Mouse (Mus musculus) spleen, adult 2 months (tissue): ENCODE results near the gene Gnl1. TPM values are rescaled to one million over a fixed set of nuclear protein-coding genes. Genes with fewer than 3 reads are reported as not detected.

Experiments used
- DNase-seq, 2 experiments: peaks; one replicate each; pipeline versions ENCODE4 v3.0.0 to v3.0.0-alpha.2; 2012 to 2021; ENCODE audit warnings: low spot score in 2 of 2, low read depth in 1 of 2
- H3K27ac ChIP-seq: fragments of 200-500 bp; 2 replicates; pipeline ENCODE4 v1.5.1; 2012; ENCODE audit warnings: low read length, inconsistent platforms; ENCODE audit not compliant: insufficient read depth
- H3K27me3 ChIP-seq: fragments of 200-500 bp; 2 replicates; pipeline ENCODE4 v1.6.1; 2012; ENCODE audit warnings: mild to moderate bottlenecking, moderate library complexity, low read length, inconsistent platforms; ENCODE audit not compliant: control insufficient read depth, insufficient read depth
- H3K36me3 ChIP-seq: fragments of 200-500 bp; 2 replicates; pipeline ENCODE4 v1.6.1; 2012; ENCODE audit warnings: mild to moderate bottlenecking, low read length, inconsistent platforms; ENCODE audit not compliant: control insufficient read depth, insufficient read depth
- H3K4me1 ChIP-seq: fragments of 200-500 bp; 2 replicates; pipeline ENCODE4 v1.6.1; 2011; ENCODE audit warnings: inconsistent platforms; ENCODE audit not compliant: control insufficient read depth, insufficient read depth, insufficient read length
- H3K4me3 ChIP-seq: fragments of 200-500 bp; 2 replicates; pipeline ENCODE4 v1.5.1; 2011; ENCODE audit warnings: mild to moderate bottlenecking, inconsistent platforms; ENCODE audit not compliant: insufficient read depth, insufficient read length; ENCODE audit errors: extremely low read depth
- CTCF ChIP-seq: fragments of 200-500 bp; IDR thresholded peaks from 2 replicates; pipeline ENCODE4 v1.5.1; 2011; ENCODE audit warnings: mild to moderate bottlenecking, inconsistent platforms; ENCODE audit not compliant: insufficient read depth, insufficient read length, insufficient replicate concordance; ENCODE audit errors: extremely low read depth
- POLR2A ChIP-seq: fragments of 200-500 bp; IDR thresholded peaks from 2 replicates; pipeline ENCODE4 v1.6.1; 2011; ENCODE audit warnings: low read depth, low read length, inconsistent platforms
- WGBS: fragments of 180-500 bp; shearing (Covaris S2); methylation state at CpG from one replicate; pipeline ENCODE4 v1.1.7; 2018; 5-methylcytosine and 5-hydroxymethylcytosine counted together
- polyA plus RNA-seq: library from polyadenylated mRNA; depleted of rRNA; stranded (reverse); fragments of >200 nt; gene quantifications from 2 replicates; pipeline ENCODE4 v1.2.3, GENCODE M21; 2012

Gene Gnl1
- polyA plus RNA-seq, 1 experiment = 28.9 TPM

DNA sequence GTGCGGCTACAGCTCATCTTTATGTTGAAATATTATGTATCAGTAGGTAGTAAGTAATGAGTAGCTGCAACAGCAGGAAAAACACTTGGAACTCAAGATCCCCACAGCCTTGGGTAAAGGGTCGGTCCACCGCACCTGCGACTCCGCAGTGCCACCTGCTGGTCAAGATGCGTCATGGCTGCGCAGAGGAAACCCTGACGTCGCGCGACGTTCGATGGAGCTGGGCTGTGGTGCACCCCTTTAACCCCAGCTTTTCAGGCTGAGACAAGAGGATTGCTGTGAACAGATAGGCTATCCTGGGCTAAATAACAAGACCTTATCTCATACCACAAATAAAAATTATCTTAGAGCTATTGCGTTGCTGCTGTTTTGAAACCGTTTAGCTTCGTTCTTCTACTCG is 14.0 kb downstream of the Gnl1 start:
- peak; percentile 73 to 74 for DNase-seq
- peaks cover 6% of the 10 kb centered on the region; the same call in 1 of the 2 replicates for H3K4me1 ChIP-seq
- H3K4me3 ChIP-seq = no peak overlapping the region
- 1% methylated on average over 17 of the region's 17 CpGs for WGBS
- no peak overlapping the region for H3K27ac ChIP-seq
- peak; percentile 100 for TF ChIP-seq CTCF
- TF ChIP-seq POLR2A = no peak
- peaks cover 2% of the 10 kb centered on the region; the same call in 1 of the 2 replicates for H3K36me3 ChIP-seq
- H3K27me3 ChIP-seq = no peaks in the 10 kb centered on the region

DNA sequence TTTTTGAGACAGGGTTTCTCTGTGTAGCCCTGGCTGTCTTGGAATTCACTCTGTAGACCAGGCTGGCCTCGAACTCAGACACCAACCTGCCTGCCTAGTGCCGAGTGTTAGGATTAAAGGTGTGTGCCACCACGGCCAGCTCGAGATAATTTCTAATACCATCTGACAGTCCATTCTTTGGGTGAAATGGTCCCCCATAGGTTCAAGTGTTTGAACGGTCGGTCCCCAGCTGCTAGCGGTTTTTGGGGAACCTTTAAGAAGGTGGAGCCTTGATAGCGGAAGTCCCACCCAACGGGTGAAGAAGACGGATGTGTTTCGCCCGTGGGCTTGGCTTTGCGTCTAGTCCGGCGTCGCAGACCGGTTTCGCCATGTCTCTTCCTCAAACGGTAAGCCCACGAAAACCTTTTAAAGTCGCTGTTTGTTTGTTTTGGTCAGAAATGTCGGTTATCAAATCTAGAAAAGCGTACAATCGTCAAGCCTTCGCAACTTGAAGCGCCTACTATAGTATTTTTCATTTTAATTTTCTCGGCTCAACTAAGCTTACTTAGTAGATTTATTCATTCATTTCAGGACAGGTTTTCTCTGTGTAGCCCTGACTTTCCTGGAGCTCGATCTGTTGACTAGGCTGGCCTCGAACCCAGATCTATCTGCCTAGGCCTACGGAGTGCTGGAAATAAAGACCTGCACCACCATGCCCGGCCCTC is 14.7 kb downstream of the Gnl1 start:
- 2% methylated on average over 31 of the region's 31 CpGs for WGBS
- Histone ChIP-seq H3K4me3 (peak overlapping the region; percentile 65), H3K27me3 (no peaks in the 10 kb centered on the region), H3K36me3 (no peaks in the 10 kb centered on the region), H3K4me1 (peaks cover 6% of the 10 kb centered on the region; the same call in 1 of the 2 replicates), H3K27ac (peak overlapping the region; percentile 46)
- DNase-seq = peak; percentile 76 to 82
- TF ChIP-seq CTCF (no peak), POLR2A (peak; percentile 75; the same call in 1 of the 2 replicates)

DNA sequence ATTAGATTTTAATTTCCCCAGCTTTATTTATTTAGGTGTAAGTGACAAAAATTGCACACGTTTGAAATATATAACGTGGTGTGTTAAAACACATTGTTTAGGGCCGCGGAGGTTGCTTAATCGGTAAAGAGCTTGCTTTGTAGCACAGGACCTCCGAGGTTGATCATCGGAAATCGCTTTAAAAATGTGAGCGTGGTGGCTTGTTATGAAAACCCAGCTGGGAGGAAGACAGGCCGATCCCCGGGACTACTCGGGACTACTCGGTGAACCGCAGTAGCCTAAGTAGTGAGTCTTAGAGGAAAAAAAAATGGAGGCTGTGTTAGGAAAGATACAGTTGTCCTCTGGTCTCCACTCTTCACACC is 15.2 kb downstream of the Gnl1 start:
- Histone ChIP-seq H3K36me3 (no peaks in the 10 kb centered on the region), H3K4me1 (peaks cover 7% of the 10 kb centered on the region; the same call in 1 of the 2 replicates), H3K4me3 (peak overlapping the region; percentile 65), H3K27me3 (no peaks in the 10 kb centered on the region), H3K27ac (peak overlapping the region; percentile 36; the same call in 1 of the 2 replicates)
- DNase-seq = no peak
- TF ChIP-seq POLR2A = no peak
- TF ChIP-seq CTCF = no peak
- 1% methylated on average over 14 of the region's 14 CpGs for WGBS

DNA sequence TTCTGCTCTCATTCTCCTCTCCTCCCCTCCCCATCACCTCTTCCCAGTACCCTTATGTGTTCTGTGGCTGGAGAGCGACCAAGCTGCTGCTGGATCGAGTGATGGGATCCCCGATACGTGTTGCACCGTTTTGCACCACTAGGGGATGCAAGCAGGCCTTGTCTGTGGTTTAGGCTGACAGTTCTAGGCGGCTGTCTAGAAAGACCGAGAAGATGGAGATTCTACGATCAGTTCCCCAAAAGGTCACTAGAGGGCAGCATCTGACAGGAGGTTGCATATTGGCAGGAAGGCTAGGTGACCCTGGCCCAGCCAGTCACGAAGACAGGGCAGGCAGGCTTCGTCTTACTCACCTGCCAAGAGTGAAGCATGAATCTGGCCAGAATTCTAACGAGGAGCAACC is 17.3 kb downstream of the Gnl1 start:
- H3K36me3 ChIP-seq = no peaks in the 10 kb centered on the region
- WGBS = under 1% methylated on average over 11 of the region's 11 CpGs
- H3K27me3 ChIP-seq = no peaks in the 10 kb centered on the region
- H3K27ac ChIP-seq = peak overlapping the region; percentile 5; the same call in 1 of the 2 replicates
- peak; percentile 92; the same call in 1 of the 2 replicates for TF ChIP-seq CTCF
- no peak for TF ChIP-seq POLR2A
- peak; percentile 98 for DNase-seq
- H3K4me1 ChIP-seq = peaks cover 21% of the 10 kb centered on the region; the same call in 1 of the 2 replicates
- no peak overlapping the region for H3K4me3 ChIP-seq

DNA sequence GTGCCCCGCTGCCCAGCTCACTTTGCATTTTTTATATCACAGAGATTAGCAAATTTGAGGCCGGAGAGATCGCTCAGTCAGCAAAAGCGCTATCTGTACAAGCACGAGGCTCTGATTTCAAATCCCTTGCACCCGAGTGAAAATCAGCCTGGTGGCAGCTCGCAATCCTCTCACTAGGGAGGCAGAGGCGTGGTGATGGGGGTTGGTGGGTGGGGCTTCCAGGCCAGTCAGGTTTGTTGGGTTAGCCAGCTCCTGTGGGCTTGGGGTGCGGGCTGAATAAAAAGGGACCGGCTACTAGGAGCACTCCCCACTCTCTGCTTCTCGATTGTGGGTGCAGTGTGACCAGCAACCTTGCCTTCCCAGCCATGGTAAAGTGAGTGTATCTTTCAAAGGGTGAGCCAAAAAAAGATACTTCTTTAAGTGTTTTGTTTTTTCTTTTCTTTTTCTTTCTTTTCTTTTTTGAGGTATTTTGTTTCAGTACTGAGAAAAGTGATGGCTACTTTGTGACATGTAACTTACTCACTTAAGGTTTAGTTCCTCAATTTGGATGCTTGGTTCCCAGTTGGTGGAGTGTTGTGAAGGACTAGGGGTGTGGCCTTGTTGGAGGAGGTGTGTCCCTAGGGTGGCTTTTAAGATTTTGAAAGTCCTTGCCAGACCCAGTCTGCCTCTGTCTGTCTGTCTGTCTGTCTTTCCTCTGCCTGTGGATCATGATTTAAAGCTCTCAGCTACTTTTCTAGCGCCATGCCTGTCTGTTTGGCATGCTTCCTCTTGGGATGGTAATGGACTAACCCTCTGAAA is 18.3 kb downstream of the Gnl1 start:
- peak; percentile 55 to 78 for DNase-seq
- TF ChIP-seq POLR2A (peak; percentile 77), CTCF (no peak)
- Histone ChIP-seq H3K4me3 (peak overlapping the region; percentile 55), H3K27ac (peak overlapping the region; percentile 88), H3K27me3 (no peaks in the 10 kb centered on the region), H3K36me3 (no peaks in the 10 kb centered on the region), H3K4me1 (peaks cover 23% of the 10 kb centered on the region; the same call in 1 of the 2 replicates)
- 19% methylated on average over 12 of the region's 12 CpGs for WGBS

DNA sequence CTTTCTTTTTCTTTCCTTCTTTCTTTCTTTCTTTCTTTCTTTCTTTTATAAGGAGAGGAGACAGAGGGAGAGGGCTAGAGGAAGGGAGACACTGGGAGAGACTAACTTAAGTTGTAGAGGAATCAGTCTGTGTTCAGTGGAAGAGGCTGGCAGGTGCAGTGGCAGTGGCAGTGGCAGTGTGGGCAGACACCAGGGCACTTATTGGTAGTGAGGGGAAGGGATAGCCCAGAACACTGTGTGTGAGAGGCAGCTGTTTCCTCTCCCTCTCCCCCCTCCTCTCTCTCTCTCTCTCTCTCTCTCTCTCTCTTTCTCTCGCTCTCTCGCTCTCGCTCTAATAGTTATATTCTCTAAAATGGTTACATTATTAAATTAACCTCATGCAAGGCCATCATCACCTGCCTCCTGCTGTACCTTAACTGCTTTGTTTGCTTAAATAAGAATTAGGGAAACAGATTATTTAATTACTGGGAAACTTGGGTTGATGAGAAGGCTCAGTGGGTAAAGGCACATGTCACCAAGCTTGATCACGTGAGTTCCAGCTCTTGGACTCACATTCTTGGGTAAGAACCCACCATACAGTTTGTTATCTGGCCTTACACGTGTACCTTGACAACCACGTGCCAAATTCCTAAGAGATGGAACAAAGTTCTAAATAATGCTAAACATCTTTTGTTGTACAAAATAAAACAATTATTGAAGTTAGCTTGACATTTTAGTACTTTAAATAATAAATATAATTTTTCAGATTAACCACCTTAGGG is 19.1 kb downstream of the Gnl1 start:
- Histone ChIP-seq H3K4me3 (peak overlapping the region; percentile 55), H3K27ac (peak overlapping the region; percentile 69), H3K27me3 (no peaks in the 10 kb centered on the region), H3K36me3 (no peaks in the 10 kb centered on the region), H3K4me1 (peaks cover 23% of the 10 kb centered on the region; the same call in 1 of the 2 replicates)
- WGBS = 7% methylated on average over 6 of the region's 6 CpGs
- peak in 1 of 2 experiments; percentile 32 for DNase-seq
- TF ChIP-seq CTCF (no peak), POLR2A (no peak)
